Mouse (Mus musculus): Measurements from ENCODE around the gene Tas2r110. TPM values are rescaled to one million over a fixed set of nuclear protein-coding genes. Genes with fewer than 3 reads are reported as not detected.

The Tas2r110 gene
- not detected for total RNA-seq (2023)

DNA sequence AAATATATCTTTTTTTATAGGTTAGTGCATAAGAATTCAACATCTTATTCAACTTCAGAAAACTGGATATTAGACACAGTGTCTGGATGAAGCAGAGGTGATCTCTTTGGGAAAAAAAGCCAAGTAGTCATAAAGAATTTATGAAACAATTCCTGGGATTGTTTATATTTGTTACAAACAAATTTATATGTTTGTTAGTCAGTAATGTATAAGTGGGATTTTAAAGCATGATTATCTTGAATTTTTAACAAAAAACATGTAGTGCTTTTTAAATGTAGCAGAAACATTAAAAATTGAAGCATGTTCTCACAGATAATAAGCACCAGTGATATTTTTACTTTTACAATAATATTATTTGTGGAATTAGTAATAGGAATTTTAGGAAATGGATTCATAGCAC is at the start of gene Tas2r110:
Gene Tas2r110 (plus strand): TSS at position 301 of the 400 bp plus-strand sequence.

DNA sequence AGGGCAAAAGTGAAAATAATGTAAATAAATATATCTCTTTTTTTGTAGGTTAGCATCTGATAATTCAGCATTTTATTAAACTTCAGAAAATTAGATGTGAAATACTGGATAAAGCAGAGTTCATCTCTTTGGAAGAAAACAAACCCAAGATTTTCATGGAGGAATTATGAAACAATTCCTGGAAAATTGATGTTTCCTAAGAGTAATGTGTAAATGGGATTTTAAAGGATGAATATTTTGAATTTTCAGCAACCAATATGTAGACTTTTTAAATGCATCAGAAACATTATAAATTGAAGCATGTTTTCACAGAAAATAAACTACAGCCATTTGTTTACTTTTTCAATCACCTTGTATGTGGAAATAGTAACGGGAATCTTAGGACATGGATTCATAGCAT is 21.0 kb upstream of the Tas2r110 start, which contains the start of gene Tas2r123:
Gene Tas2r123 (plus strand): TSS at position 301 of the 400 bp plus-strand sequence.

DNA sequence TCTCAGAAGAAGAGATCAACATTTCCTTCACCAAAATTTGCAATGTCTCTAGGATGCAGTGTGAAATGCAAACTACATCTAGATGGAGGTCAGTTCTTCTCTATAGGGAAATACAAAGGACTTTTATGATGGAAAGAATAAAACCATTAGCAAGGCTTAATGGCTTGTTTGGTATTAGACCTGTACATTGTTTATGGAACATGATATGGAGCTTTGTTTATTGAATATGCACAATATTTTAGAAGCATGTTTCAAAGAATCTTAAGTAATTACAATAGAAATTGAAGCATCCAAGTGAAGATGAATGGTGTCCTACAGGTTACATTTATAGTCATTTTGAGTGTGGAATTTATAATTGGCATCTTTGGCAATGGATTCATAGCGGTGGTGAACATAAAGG is 12.7 kb upstream of the Tas2r110 start, which contains the start of gene Tas2r116:
Gene Tas2r116 (plus strand): TSS at position 301 of the 400 bp plus-strand sequence.

DNA sequence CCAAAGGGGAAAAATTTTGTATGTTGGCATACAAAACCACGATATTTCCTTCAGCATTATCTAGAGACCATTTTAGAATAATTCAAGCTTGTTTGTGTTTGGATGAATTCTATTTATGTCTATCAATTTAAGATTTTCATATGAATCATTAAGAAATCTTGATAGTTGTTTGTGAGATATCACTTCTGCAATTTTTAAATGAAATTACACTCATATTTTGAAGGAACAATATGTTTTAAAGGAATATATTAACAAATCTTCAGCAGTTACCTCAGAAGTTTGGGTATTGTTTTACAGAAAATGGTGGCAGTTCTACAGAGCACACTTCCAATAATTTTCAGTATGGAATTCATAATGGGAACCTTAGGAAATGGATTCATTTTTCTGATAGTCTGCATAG is 24.9 kb downstream of the Tas2r110 start, which contains the start of gene Tas2r113:
Gene Tas2r113 (plus strand): TSS at position 301 of the 400 bp plus-strand sequence.

DNA sequence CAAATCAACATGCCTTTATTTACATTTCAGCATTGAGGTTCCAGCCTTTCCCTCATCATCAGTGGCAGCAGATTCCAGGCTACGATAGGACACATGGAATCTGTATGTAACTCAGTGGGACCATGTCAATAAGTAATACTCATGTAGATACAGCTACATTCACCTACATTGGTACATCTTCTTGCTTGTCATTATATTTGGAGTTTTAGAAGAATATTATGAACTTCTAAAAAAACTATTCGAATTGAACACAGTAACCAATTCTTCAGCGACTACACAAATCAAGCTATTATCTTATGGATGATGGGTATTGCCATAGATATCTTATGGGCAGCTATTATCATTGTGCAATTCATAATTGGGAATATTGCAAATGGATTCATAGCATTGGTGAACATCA is 41.5 kb downstream of the Tas2r110 start, which contains the start of gene Tas2r125:
Gene Tas2r125 (plus strand): TSS at position 301 of the 400 bp plus-strand sequence.

Other genes starting within 250 kb of the Tas2r110 start
- gene A630073D07Rik, start 216.5 kb upstream of the Tas2r110 start, total RNA-seq (2023), result not detected
- gene Tas2r120, start 211.1 kb upstream of the Tas2r110 start, total RNA-seq (2023), result not detected
- gene Tas2r121, start 167.0 kb upstream of the Tas2r110 start, total RNA-seq (2023), result not detected
- not detected for gene Tas2r122, start 156.1 kb upstream of the Tas2r110 start, total RNA-seq (2023)
- not detected for gene Tas2r115, start 130.0 kb upstream of the Tas2r110 start, total RNA-seq (2023)
- not detected for gene Tas2r124, start 113.3 kb upstream of the Tas2r110 start, total RNA-seq (2023)
- gene Tas2r102, start 105.9 kb upstream of the Tas2r110 start, total RNA-seq (2023), result not detected
- gene Tas2r136, start 89.8 kb upstream of the Tas2r110 start, total RNA-seq (2023), result not detected
- gene Tas2r117, start 65.2 kb upstream of the Tas2r110 start, total RNA-seq (2023), result not detected
- gene Tas2r123, start 20.9 kb upstream of the Tas2r110 start, total RNA-seq (2023), result not detected
- gene Tas2r116, start 12.6 kb upstream of the Tas2r110 start, total RNA-seq (2023), result not detected
- not detected for gene Tas2r113, start 25.0 kb downstream of the Tas2r110 start, total RNA-seq (2023)
- gene Tas2r125, start 41.6 kb downstream of the Tas2r110 start, total RNA-seq (2023), result not detected
- gene Tas2r129, start 83.1 kb downstream of the Tas2r110 start, total RNA-seq (2023), result not detected
- gene Tas2r131, start 89.9 kb downstream of the Tas2r110 start, total RNA-seq (2023), result not detected
- gene Tas2r109, start 113.0 kb downstream of the Tas2r110 start, total RNA-seq (2023), result not detected
- gene Tas2r103, start 169.1 kb downstream of the Tas2r110 start, total RNA-seq (2023), result not detected
- not detected for gene Tas2r140, start 187.8 kb downstream of the Tas2r110 start, total RNA-seq (2023)
- 10 to 100 TPM; 17.2 to 22.6 TPM for gene Smim10l1, start 236.9 kb downstream of the Tas2r110 start, total RNA-seq (2023)